Mouse (Mus musculus) liver, postnatal 0 days (tissue): ENCODE measurements around the gene Ntn4.

Experiments
- CTCF ChIP-seq: sonication (generic); IDR thresholded peaks from 2 replicates; pipeline ENCODE4 v1.5.1; 2016; ENCODE audit warnings: antibody characterized with exemption, low read depth
- EP300 ChIP-seq: IDR thresholded peaks from 2 replicates; pipeline ENCODE4 v1.6.1; 2016; ENCODE audit warnings: antibody characterized with exemption, low read depth, mild to moderate bottlenecking

- TF ChIP-seq CTCF (no peak), EP300 (peak; percentile 57; the same call in 1 of the 2 replicates)
Observed at GRCm38 (mm10) chr10:93749267-93750192, 109.0 kb downstream of the Ntn4 start.
